Mouse (Mus musculus) myocyte (in vitro differentiated cells): Measurements from ENCODE around the gene Ffar2. TPM values are rescaled to one million over a fixed set of nuclear protein-coding genes. Genes with fewer than 3 reads are reported as not detected.

Source experiments
- H3K27me3 ChIP-seq: one replicate; pipeline ENCODE4 v1.6.1; 2011; ENCODE audit not compliant: control insufficient read depth, insufficient read depth, insufficient read length
- H3K36me3 ChIP-seq: one replicate; pipeline ENCODE4 v1.6.1; 2011; ENCODE audit not compliant: control insufficient read depth, insufficient read depth
- H3K4me2 ChIP-seq: one replicate; pipeline ENCODE4 v1.6.1; 2011; ENCODE audit warnings: low read depth, control low read depth
- H3K4me3 ChIP-seq: one replicate; pipeline ENCODE4 v1.5.1; 2011; ENCODE audit warnings: mild to moderate bottlenecking, control low read depth, moderate library complexity
- H3K79me2 ChIP-seq: one replicate; pipeline ENCODE4 v1.6.1; 2011; ENCODE audit not compliant: control insufficient read depth, insufficient read depth
- H3ac ChIP-seq: one replicate; pipeline ENCODE4 v1.6.1; 2011; ENCODE audit not compliant: control insufficient read depth, insufficient read length
- CEBPB ChIP-seq: IDR thresholded peaks from 2 replicates; pipeline ENCODE4 v1.6.1; 2011; ENCODE audit warnings: mild to moderate bottlenecking, moderate library complexity; ENCODE audit not compliant: poor library complexity, insufficient read depth, severe bottlenecking
- E2F4 ChIP-seq: IDR thresholded peaks from one replicate; pipeline ENCODE4 v1.6.1; 2011; ENCODE audit warnings: mild to moderate bottlenecking, control low read depth, moderate library complexity; ENCODE audit not compliant: insufficient read depth
- MAX ChIP-seq: IDR thresholded peaks from one replicate; pipeline ENCODE4 v1.6.1; 2011; ENCODE audit warnings: low read depth, mild to moderate bottlenecking, control low read depth
- MYOD1 ChIP-seq, 3 experiments: IDR thresholded peaks; one replicate each; pipeline ENCODE4 v1.6.1; 2011; ENCODE audit warnings: control low read depth in 2 of 3, low read depth in 2 of 3, mild to moderate bottlenecking in 2 of 3, moderate library complexity in 1 of 3; ENCODE audit not compliant: insufficient read length in 2 of 3, control insufficient read depth in 1 of 3
- MYOG ChIP-seq, 3 experiments: IDR thresholded peaks; one replicate each; pipeline ENCODE4 v1.6.1; 2011; ENCODE audit warnings: control low read depth in 2 of 3, low read depth in 2 of 3, mild to moderate bottlenecking in 2 of 3; ENCODE audit not compliant: insufficient read length in 2 of 3, control insufficient read depth in 1 of 3, insufficient read depth in 1 of 3
- POLR2A ChIP-seq: IDR thresholded peaks from one replicate; pipeline ENCODE4 v1.6.1; 2011; ENCODE audit warnings: low read depth, mild to moderate bottlenecking, control low read depth, moderate library complexity; ENCODE audit not compliant: insufficient read length
- POLR2AphosphoS2 ChIP-seq: IDR thresholded peaks from one replicate; pipeline ENCODE4 v1.6.1; 2011; ENCODE audit warnings: low read depth, control low read depth; ENCODE audit not compliant: insufficient read length
- REST ChIP-seq: IDR thresholded peaks from one replicate; pipeline ENCODE4 v1.6.1; 2011; ENCODE audit warnings: mild to moderate bottlenecking, control low read depth, moderate library complexity; ENCODE audit not compliant: insufficient read depth, insufficient read length
- SRF ChIP-seq: IDR thresholded peaks from one replicate; pipeline ENCODE4 v1.6.1; 2011; ENCODE audit warnings: low read depth; ENCODE audit not compliant: control insufficient read depth, insufficient read length
- TCF12 ChIP-seq: IDR thresholded peaks from one replicate; pipeline ENCODE4 v1.6.1; 2011; ENCODE audit warnings: mild to moderate bottlenecking, control low read depth; ENCODE audit not compliant: poor library complexity, insufficient read depth, severe bottlenecking
- TCF3 ChIP-seq: IDR thresholded peaks from one replicate; pipeline ENCODE4 v1.6.1; 2011; ENCODE audit warnings: low read depth, control low read depth; ENCODE audit not compliant: insufficient read length
- USF1 ChIP-seq: IDR thresholded peaks from one replicate; pipeline ENCODE4 v1.6.1; 2011; ENCODE audit warnings: low read depth, mild to moderate bottlenecking, control low read depth, moderate library complexity
- polyA plus RNA-seq: library from polyadenylated mRNA; unstranded; fragments of >200 nt; fragmentation: generic; extraction: Trizol; gene quantifications from one replicate; pipeline ENCODE4 v1.2.1, GENCODE M21; 2012; ENCODE audit warnings: missing spikeins

Gene Ffar2
- polyA plus RNA-seq, 1 experiment = not detected

DNA sequence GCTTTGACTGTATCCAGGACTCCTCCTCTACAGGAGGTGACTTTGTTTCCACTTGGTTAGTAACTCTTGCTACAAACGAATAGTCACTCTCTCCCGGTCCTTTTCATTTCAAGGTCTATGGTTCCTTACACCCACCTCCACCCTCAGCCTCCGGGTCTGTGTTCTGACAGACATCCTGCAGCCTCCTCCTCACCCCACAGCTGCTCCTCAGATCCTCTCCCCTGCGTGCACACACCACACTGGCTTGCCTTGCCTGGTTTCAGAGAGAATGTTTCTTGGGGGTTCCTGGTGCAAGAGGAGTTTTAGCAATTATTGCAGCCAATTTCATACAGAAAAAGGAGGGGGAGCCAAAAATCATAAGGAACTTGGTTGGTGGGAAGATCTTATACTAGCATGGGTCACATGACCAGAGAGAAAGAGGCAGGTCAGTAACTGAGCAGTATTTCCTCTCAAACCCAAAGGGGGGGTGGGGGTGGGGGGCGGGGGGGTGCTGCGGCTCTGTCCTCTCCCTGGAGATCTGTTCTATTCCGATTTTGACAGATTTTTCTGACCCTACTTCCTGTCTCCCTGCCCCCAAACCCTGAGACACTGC lies 2.6 kb downstream of the Ffar2 start:
- Histone ChIP-seq H3K4me2 (no peak overlapping the region), H3K4me3 (no peak overlapping the region), H3K36me3 (no peaks in the 10 kb centered on the region), H3ac (no peak overlapping the region), H3K27me3 (peaks cover 29% of the 10 kb centered on the region), H3K79me2 (no peaks in the 10 kb centered on the region)
- TF ChIP-seq CEBPB (no peak), USF1 (no peak), TCF12 (no peak), POLR2AphosphoS2 (no peak), MYOD1 (IDR thresholded peaks at IDR 0.05; ENCODE audit: control insufficient read depth in 1 of 3, insufficient read length in 2 of 3, low read depth in 2 of 3) (no peak), REST (no peak), MAX (no peak), E2F4 (no peak), POLR2A (no peak), TCF3 (no peak), SRF (no peak), MYOG (IDR thresholded peaks at IDR 0.05; ENCODE audit: control insufficient read depth in 1 of 3, insufficient read depth in 1 of 3, insufficient read length in 2 of 3, low read depth in 2 of 3) (no peak)

DNA sequence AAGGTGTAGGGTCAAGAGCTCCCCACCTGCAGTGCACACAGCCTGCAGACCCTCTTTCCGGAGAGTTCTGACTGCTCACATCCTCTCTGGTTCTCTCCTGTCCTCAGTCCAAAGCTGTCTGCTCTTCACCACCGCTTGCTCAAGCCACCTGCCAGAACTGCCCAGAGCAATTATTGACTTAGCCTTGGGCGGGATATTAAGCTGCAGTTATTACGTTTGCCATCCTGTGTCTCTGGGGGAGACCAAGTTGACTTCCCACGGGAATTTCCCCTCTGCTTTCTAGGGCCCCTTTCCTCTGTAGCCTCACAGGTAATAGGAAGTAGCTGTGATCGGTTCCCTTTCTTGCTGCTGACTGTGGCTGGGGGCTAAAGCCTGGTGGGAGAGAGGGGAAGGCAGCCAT lies 3.4 kb downstream of the Ffar2 start:
- Histone ChIP-seq H3K4me3 (no peak overlapping the region), H3ac (no peak overlapping the region)
- TF ChIP-seq POLR2AphosphoS2 (no peak), MAX (no peak), SRF (no peak), POLR2A (no peak), REST (no peak), TCF12 (no peak), MYOG (IDR thresholded peaks at IDR 0.05; ENCODE audit: control insufficient read depth in 1 of 3, insufficient read depth in 1 of 3, insufficient read length in 2 of 3, low read depth in 2 of 3) (no peak), TCF3 (no peak), CEBPB (no peak), MYOD1 (IDR thresholded peaks at IDR 0.05; ENCODE audit: control insufficient read depth in 1 of 3, insufficient read length in 2 of 3, low read depth in 2 of 3) (no peak)

DNA sequence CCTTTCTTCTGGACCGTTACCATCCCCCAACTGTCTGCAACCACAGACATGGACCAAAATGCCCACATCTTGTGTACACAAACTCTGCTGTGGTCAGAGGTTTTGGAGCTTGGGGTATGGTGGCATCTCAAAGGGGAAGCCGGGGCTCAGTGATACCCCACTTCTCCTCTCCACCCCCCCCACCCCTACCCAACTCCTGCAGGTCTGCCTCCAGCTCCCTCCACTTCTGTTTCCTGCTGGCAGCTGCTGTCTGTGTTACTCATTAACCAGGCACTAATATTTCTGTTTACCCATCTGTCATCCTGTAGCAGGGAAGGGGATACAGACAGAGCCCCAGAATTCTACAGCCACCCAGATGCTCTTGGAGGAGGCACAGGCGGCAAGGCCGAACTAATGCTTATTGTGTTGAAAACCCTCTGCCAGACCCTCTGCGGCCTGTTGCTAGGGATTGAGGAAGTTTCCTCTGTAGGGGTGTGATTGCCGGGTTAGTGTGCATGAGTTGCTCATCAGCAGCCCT lies 11.2 kb downstream of the Ffar2 start:
- no peak overlapping the region for H3ac ChIP-seq
- H3K36me3 ChIP-seq = no peaks in the 10 kb centered on the region
- no peak overlapping the region for H3K4me2 ChIP-seq
- H3K4me3 ChIP-seq = no peak overlapping the region
- TF ChIP-seq USF1 (no peak), TCF12 (no peak), MYOG (IDR thresholded peaks at IDR 0.05; ENCODE audit: control insufficient read depth in 1 of 3, insufficient read depth in 1 of 3, insufficient read length in 2 of 3, low read depth in 2 of 3) (no peak), POLR2AphosphoS2 (no peak), CEBPB (no peak), MYOD1 (IDR thresholded peaks at IDR 0.05; ENCODE audit: control insufficient read depth in 1 of 3, insufficient read length in 2 of 3, low read depth in 2 of 3) (no peak), TCF3 (no peak), MAX (no peak), SRF (no peak), E2F4 (no peak), REST (no peak), POLR2A (no peak)
- peaks cover 6% of the 10 kb centered on the region for H3K27me3 ChIP-seq
- no peaks in the 10 kb centered on the region for H3K79me2 ChIP-seq

More for the DNA sequence above, 3.4 kb downstream of the Ffar2 start:
- Histone ChIP-seq H3K4me2 (no peak overlapping the region), H3K27me3 (peaks cover 29% of the 10 kb centered on the region), H3K79me2 (no peaks in the 10 kb centered on the region), H3K36me3 (no peaks in the 10 kb centered on the region)

GRCm38 (mm10) chr7:30811757-30812290 lies 11.8 kb downstream of the Ffar2 start:
- Histone ChIP-seq H3K4me2 (no peak overlapping the region), H3K27me3 (peaks cover under 1% of the 10 kb centered on the region), H3ac (no peak overlapping the region), H3K79me2 (no peaks in the 10 kb centered on the region), H3K36me3 (no peaks in the 10 kb centered on the region), H3K4me3 (no peak overlapping the region)
- TF ChIP-seq TCF12 (no peak), E2F4 (no peak), MYOG (IDR thresholded peaks at IDR 0.05; ENCODE audit: control insufficient read depth in 1 of 3, insufficient read depth in 1 of 3, insufficient read length in 2 of 3, low read depth in 2 of 3) (no peak), REST (no peak), MYOD1 (IDR thresholded peaks at IDR 0.05; ENCODE audit: control insufficient read depth in 1 of 3, insufficient read length in 2 of 3, low read depth in 2 of 3) (no peak)

GRCm38 (mm10) chr7:30810319-30810718 lies 13.3 kb downstream of the Ffar2 start:
- TF ChIP-seq SRF (no peak), CEBPB (no peak), MYOD1 (IDR thresholded peaks at IDR 0.05; ENCODE audit: control insufficient read depth in 1 of 3, insufficient read length in 2 of 3, low read depth in 2 of 3) (no peak), E2F4 (no peak), POLR2AphosphoS2 (no peak), USF1 (no peak)
- Histone ChIP-seq H3K79me2 (no peaks in the 10 kb centered on the region), H3K36me3 (no peaks in the 10 kb centered on the region), H3K4me3 (no peak overlapping the region), H3K27me3 (no peaks in the 10 kb centered on the region), H3ac (no peak overlapping the region), H3K4me2 (no peak overlapping the region)
